Mouse (Mus musculus) c-Kit-positive CD71-positive TER-119-negative erythroid progenitor cells, embryonic 14.5 days (primary cell): ENCODE data around the gene Cox4i2.
A peak's percentile ranks its signal among the peaks of the same experiment; 100 is the strongest.

Experiments
- DNase-seq: peaks from one replicate; pipeline ENCODE4 v3.0.0-alpha.2; 2013; ENCODE audit warnings: low read depth

The Cox4i2 gene

DNA sequence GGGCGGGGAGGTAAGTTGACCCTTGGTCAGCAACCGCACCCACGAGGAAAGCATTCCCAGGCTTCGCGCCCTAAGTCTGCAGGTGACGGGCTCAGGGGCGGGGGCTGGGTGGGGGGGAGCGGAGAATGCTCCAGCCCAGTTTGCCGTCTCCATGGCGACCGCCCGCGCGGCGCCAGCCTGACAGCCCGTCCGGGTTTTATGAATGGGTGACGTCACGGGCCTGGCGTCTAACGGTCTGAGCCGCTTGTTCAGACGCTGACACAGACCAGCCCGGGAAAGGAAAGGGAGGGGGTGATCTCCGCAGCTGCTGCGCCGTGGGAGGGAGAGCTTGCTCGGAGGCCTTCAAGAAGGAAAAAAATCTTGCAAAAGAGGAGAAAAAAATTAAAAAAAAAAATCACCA lies 19.0 kb upstream of the Cox4i2 start:
- no peak for DNase-seq

DNA sequence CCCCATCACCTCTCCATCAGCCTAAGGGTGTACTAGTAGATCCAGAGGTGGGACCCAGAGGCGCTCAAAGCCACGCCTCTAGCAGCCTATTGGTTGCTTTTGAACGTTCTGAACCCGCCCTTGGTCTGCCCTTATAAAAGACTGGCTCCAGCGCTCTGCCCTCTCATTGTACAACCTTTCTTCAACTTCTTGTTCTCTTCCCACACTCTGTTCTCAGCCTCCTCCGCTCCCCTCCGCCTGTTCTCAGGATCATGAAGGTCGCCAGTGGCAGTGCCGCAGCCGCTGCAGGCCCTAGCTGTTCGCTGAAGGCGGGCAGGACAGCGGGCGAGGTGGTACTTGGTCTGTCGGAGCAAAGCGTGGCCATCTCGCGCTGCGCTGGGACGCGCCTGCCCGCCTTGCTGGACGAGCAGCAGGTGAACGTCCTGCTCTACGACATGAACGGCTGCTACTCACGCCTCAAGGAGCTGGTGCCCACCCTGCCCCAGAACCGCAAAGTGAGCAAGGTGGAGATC lies 17.8 kb upstream of the Cox4i2 start, which contains the start of gene Id1:
TSS of gene Id1 (plus strand) at position 162 of the 512 bp plus-strand sequence.
- DNase-seq: peak; percentile 91

DNA sequence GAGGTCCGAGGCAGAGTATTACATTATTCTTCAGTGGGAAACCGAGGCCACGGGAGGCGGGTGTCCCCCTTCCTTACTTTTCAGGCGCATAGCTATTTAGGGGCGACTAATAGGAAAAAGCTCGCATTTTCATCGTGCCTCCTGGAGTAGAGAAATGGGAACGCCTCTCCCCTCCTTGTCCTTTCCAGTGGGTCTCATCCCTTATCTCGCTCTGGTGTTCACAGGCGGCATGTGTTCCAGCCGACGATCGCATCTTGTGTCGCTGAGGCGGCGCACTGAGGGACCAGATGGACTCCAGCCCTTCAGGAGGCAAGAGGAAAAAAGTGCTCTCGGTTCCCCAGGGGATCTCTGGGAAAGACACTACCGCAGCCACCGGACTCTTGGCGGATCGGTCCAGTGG lies 17.2 kb upstream of the Cox4i2 start:
- no peak for DNase-seq

DNA sequence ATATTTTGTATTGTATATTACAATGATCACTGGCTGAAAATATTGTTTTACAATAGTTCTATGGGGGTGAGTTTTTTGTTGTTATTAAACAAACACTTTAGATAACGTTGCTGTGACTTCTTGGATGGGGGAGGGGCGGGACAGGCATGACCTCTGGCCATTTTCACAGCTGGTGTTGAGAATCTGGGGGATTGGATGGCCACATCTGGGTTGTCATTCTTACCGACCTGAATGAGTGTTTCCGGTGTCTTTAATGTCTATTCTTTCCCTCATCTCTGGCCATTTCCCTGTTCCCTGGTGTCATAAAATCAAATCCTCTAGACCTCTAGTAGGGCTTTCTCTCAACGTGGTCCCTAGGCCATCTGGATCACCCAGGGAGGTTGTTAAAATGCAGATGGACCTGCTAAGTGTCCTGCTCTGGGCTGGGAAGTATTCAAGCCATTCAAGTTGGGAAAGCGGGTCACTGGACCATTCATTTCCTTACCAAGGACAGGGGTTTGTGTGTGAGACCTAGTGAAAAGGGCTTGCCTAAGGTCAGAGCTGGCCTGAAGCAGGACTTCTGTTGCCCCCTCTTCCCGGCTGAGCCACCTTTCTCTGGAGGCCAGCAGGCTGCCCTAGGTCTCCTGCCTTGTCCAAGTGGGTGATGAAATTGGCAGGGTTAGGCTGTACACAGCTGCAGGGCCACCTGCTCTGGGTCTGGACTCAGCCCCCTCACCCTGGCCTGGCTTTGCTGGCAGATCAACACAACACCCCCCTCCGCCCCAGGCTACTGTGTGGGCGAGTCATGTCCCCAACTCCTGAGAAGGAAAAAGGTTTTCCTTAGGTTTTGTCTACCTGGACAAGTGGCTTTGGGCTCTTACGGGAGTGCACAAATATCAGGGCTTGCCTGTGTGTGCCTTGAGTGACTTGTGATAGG lies 16.4 kb upstream of the Cox4i2 start:
- DNase-seq: no peak

DNA sequence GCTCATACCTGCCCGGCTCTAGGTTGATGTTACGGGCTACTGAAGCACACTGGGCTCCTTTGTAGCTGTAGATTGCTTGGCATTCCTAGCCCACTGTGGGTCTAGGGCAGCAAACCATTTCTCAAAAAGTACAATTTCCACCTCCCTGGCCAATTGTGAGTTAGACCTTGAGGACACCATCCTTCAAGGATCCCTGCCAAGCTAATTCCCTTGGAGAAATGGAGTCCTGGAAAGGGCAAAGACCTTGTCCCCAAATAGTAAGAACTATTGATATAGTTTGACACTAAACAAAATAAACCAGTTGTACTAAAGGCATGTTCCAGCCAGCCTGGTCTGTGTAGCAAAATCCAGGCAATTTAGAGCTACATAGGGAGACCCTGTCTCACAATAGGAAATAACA lies 15.6 kb upstream of the Cox4i2 start:
- DNase-seq: no peak

DNA sequence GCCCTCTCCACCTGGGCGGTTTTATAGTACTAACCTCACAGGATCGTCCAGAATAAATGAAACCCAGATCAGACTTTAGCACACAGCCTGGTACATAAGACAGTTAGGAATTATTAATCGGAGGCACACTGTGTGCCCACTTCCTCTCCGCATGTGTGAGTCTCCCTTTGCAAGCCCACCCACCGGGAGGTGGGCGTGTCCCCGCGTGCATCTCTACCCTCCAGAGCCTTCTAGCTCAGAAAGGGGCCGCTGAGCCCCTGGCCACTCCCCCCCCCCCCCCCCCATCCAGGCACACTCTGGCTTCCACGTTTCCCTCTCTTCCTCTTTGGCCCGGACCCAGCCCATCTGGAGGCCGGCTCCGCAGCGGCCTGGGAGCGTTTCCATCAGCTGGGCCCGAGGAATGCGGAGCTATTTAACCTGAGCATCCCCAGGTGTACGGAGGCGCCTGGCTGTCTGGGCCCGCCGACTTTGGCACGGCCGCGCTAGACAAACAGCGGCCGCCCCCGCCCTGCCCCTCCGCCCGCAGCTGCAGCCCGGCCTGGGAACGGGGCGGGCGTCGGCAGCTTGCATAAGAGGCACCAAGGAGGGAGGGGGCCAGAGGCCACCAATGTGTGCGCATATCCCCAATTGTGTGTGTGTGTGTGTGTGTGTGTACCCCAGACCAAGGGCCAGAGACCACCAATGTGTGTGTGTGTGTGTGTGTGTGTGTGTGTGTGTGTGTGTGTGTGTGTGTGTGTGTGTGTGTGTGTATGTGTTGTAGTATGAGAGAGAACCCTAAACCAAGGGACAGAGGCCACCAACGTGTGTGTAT lies 14.7 kb upstream of the Cox4i2 start:
- DNase-seq: no peak

DNA sequence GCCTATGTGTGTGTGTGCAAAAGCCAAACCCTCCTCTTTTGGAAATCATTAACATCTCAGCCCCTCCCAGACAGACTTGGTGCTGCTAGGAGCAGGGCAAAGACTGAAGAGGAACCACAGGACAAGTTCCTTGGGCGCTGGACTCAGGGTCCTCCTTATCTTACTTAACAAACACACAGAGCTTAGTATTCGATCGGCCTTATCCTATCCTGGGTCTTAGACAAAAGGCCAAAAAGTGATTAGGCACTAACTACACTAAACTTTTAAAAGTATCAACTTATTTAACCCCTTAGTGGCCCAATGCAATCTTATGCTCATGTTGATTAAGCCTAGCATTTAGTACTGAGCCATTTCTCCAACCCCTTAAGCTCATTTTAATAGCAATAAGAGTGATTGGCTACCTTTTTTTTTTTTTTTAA lies 14.1 kb upstream of the Cox4i2 start:
- DNase-seq: peak; percentile 72

DNA sequence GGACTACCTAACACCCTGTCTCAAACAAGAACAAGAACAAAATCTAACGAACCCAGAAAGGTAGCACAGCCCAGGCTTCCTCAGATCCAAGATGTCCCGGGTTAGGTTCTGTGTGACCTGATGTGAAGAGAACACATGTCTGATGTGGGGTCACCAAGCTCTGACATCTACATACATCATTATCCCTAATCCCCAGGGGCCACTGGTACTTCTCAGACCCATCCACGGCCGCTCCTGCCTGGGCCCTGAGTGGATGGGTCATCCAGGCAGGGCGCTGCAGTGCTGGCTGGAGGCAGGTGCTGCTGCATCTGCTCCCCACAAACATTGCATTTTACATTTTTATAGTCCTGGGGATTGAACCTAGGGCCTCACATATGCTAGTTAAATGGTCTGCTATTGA lies 13.5 kb upstream of the Cox4i2 start:
- no peak for DNase-seq

DNA sequence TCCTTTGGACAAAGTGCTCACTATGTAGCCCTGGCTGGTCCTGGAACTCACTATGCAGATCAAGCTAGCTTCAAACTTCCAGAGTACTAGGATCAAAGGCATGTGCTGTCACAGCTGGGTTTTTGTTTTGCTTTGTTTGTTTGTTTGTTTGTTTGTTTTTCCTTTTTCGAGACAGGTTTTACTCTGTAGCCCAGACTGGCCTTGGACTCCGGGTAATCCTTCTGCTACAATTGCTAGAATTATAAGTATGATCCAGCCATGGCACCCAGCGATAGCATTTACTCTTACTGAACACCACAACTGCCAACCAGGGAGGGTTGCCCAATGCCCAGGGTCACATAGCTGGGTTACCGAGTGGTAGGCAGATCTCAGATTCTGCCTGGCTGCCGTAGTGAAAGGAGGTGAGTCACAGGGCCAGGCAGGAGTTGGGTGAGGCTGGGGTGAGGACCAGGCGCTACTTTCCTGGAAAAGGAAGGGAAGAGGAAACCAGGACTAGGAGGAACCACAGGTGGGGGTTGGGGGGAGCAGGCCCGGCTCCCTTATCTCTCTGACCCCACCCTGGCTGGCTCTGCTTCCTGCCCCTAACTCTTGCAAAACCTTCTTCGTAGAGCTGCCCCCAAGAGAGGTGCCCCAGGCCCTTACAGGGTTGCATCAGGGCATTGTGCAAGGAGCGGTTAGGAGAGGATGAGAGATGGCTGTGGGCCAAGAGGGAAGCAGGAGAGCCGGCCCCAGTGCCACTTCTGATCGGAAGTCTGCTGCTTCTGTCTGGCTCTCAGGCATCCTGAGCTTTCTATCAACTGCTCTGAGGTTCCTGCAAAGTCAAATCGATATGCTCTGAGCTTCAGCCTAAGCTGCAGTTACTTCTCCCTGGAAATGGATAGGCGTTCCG lies 12.6 kb upstream of the Cox4i2 start:
- DNase-seq: no peak

DNA sequence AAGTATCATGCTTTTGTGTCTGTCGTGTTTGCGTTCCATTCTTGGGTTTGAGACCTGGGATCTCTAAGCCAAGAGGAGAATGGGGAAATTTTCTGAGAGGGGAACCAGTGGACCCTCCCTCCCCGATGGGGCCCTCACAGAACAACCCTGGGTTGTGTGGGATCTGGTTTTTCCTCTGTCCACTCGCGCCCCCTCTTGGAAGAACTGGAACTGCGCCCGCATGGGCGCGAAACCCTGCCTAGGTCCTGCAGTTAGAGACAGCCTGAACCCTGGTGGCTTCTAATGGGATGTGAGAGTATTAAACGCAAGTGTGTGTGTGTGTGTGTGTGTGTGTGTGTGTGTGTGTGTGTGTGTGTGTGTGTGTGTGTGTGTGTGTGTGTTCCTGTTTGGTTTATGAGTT lies 11.5 kb upstream of the Cox4i2 start:
- DNase-seq: no peak

DNA sequence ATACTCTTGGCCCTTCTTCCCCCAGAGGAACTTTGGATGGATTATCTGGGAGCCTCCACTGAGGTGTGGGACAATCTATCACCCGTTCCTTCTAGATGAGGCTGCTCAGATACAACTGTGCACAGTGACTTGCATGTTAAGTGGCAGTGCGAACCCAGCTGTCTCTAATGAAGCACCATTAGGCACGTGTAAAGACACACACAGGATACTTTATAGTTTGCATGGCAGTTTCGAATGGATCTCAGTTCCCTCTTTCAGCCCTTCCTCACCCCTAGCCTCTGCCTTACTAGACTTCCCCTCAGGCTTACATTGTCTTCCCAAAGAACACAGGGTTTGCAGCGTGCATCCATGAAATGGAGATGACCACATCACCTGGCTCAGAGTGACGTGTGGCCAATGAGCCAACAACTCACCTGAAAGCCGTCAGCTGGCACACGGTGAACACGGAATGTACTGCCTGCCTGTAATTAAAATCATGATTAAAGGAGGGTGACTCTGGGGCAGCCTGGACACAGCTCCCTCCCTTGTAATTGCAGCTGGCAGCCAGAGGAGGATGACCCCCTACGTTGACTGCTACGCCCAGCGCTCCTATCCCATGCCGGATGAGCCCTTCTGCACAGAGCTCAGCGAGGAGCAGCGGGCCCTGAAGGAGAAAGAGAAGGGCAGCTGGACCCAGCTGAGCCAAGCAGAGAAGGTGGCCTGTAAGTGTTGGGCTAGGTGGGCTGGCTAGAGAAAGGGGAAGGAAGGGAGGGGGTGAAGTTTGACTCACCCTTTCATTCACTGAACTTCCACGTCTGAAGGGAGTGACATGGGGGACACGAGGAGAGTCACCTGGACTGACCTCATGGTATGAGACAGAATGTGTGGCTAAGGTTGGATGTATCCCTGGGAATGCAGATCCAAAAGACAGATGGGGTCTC lies 2.8 kb downstream of the Cox4i2 start:
- DNase-seq: no peak

DNA sequence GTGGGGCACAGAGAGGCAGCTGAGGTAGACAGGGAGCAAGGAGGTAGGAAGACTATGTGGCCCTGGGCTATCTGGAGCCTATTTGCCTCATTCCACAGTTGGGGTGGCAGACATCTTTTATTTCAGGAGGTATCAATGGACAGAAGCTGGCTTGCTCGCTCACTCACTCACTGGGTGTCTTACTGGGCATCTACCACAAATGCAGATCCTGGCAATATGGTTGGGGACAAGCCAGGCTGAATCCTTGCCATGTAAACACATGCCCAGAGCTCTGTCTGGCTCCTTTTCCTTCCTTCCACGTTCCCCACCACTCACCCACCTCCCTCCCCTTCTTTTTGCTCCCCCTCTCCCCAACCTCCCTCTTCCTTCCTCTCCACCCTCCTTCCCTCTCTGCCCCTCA lies 3.5 kb downstream of the Cox4i2 start:
- no peak for DNase-seq

DNA sequence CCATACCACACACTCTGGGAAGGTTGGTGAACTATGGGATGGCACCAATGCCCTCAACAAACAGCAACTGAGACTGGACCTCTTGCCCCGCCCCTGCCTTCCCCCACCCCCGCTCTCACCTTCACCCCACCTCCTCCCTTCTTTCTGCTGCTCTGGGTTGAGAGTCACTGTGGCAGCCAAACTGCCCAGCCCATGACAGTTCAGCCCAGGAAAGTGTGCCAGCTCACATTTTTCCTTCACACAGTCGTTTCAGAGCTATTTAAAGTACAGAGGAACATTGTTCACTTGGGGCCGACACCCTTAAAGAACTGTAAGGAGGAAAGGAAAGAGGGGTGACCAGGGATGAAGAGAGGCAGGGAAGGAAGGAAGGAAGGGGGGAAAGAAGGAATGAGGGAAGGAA lies 4.4 kb downstream of the Cox4i2 start:
- no peak for DNase-seq

DNA sequence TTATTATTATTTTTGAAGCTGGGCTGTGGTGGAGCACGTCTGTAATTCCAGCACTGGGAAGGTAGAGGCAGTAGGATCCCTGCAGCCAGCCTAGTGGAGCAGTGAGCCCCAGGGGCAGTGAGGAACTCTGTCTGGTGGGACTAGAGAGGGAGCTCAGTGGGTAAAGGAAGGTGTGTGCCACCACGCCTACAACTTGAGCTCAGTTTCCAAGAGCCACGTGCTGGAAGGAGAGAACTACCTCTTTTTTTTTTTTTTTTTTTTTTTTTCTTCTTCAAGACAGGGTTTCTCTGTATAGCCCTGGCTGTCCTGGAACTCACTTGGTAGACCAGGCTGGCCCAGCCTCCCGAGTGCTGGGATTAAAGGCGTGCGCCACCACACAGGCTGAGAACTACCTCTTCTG lies 9.3 kb downstream of the Cox4i2 start:
- DNase-seq: no peak

DNA sequence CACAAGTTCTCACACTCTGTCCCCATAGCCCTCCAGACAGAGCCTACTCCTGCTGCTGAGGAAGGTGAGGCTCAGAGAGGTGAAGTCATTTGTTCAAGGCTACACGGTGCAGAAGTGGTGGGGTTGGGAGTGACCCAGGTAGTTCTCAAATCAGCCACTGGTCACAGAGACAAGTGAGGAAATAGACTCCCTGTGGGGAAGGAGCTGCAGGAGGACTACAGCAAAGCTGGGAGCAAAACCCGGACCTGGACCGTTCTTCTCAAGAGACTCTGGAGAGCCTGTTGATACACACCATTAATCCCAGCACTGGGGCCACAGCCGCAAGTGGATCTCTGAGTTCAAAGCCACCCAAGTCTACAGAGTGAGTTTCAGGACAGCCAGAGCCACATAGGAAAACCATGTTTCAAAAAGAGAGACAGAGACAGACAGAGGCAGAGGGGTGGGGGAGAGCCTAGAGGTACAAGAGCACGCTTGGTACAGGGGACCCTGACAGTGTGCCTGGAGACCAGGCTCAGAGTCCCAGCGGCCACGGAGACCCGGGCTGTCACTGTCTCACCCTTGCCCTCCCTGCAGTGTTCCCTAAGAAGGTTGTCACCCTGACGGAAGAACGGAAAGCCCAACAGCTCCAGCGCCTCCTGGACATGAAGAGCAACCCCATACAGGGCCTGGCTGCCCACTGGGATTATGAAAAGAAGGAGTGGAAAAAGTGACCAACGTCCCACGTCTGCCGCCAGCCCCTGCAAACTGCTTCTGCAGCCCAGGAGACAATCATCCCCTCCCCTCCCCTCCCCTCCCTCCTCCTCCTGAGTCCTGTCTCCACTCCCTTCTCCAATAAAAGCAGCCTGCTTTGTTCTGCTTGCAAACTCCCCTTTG lies 10.4 kb downstream of the Cox4i2 start:
- no peak for DNase-seq

DNA sequence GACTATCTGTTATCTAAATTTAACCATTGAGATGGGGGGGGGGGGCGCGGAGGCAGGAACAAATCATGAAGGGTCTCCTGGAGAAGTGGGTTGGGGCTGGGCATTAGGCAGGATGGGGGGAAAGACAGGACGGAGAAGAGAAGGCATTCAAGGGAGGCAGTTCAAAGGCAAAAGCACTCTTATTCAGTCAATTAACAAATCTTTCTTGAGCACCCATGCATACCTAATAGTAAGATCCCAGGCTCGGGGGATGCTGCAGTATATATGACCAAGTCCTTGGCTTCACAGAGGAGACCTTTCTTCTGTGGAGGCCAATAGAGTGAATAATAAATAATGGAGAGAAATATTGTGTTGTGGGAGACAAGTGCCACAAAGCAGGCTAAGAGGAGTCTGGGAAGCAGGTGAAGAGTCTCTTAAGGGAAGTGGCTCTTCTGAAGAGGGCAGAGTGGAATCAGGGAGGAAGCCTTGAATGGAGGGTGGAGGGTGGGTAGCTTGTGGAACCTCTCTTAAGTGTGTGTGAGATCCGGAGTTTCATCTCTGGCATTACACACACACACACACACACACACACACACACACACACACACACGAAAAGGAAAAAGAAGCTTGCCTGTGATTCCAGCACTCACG lies 11.2 kb downstream of the Cox4i2 start:
- no peak for DNase-seq

DNA sequence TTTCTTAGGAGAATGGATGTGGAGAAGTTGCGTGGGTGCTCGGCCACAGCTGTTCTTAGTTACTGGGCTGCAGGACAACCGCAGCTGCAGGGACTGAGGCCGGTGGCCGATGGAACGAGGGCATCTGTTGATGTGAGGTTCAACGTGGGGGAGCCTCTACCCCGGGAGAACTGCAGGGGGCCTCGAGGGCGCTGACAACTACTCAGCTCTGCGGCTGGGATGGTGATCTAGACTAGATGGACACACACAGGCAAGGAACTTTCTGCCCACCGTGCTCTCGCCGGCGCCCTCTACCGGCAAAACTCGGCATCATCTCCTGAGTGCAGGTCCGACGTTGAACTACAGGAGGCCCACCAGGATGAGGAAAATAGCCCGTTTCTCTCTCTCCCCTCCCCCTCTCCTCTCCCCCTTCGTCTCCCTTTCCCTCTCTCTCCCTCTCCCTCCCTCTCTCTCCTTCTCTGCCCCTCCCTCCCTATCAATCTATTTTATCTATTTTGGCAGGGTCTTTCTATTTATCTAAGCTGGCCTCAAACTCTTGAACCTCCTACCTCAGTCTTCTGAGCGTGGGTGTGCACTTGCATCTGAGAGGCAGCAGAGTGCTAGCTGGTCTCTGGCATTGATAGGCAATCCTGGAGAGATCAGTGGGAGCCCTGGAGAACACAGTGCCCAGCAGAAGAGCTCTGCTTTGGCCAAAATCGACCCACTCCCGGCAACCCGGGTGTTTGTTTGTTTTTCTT lies 12.6 kb downstream of the Cox4i2 start:
- peak; percentile 84 for DNase-seq

DNA sequence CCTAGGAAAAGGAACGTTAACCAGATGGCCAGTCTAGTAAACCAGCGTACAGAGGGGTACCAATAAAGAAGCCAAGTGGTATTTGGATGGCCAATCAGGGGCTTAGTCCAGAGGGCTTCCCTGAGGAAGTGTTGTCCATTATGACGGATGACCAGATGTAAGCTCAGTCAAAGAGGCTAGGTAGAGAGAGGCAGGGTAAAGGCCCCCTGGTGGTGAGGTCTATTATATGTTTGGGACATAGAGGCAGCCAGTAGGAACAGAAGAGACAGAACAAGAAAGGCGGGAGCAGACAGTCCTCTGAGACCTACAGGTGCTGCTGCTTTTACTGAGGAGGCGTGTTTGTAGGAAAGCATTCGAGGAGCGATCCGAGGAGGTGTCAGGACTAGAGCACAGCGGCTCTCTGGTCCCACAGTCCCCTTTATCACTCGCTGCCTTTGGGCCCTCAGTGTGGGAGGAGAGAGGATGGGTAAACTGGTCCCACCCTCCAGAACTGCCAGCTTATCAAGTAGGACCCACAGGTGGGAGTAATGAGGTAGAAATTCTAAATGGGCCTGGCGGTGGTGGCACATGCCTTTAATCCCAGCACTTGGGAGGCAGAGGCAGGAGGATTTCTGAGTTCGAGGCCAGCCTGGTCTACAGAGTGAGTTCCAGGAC lies 13.8 kb downstream of the Cox4i2 start:
- DNase-seq: peak; percentile 59
